Mouse (Mus musculus) skeletal muscle tissue, adult 2 months (tissue): ENCODE data around the gene Pml.

ENCODE experiments used
- DNase-seq: peaks from one replicate; pipeline ENCODE4 v3.0.0-alpha.2; 2012; ENCODE audit warnings: low read depth, low spot score

Pml gene

GRCm38 (mm10) chr9:58201861-58202549 lies 47.6 kb downstream of the Pml start:
- no peak for DNase-seq

GRCm38 (mm10) chr9:58201091-58201842 lies 48.3 kb downstream of the Pml start:
- DNase-seq = no peak

GRCm38 (mm10) chr9:58200270-58201090 lies 49.1 kb downstream of the Pml start:
- DNase-seq = no peak

- no peak for DNase-seq
Observed at GRCm38 (mm10) chr9:58199381-58200269, 50.0 kb downstream of the Pml start.

GRCm38 (mm10) chr9:58198801-58199371 lies 50.7 kb downstream of the Pml start:
- DNase-seq = no peak

- no peak for DNase-seq
Observed at GRCm38 (mm10) chr9:58197781-58198701, 51.5 kb downstream of the Pml start.

GRCm38 (mm10) chr9:58196610-58197567 lies 52.7 kb downstream of the Pml start:
- DNase-seq = no peak

- DNase-seq = no peak
Observed at GRCm38 (mm10) chr9:58196141-58196540, 53.4 kb downstream of the Pml start.

GRCm38 (mm10) chr9:58195671-58196070 lies 53.9 kb downstream of the Pml start:
- DNase-seq = no peak

- DNase-seq = no peak
Observed at GRCm38 (mm10) chr9:58194222-58194621, 55.4 kb downstream of the Pml start.

GRCm38 (mm10) chr9:58184456-58184855 lies 65.1 kb downstream of the Pml start:
- no peak for DNase-seq

GRCm38 (mm10) chr9:58179390-58179789 lies 70.2 kb downstream of the Pml start:
- DNase-seq = no peak

- DNase-seq = no peak
Observed at GRCm38 (mm10) chr9:58177165-58177564, 72.4 kb downstream of the Pml start.

GRCm38 (mm10) chr9:58175745-58176487 lies 73.7 kb downstream of the Pml start:
- DNase-seq = no peak

- DNase-seq = no peak
Observed at GRCm38 (mm10) chr9:58174818-58175251, 74.8 kb downstream of the Pml start.

GRCm38 (mm10) chr9:58172863-58173262 lies 76.7 kb downstream of the Pml start:
- DNase-seq = no peak

- no peak for DNase-seq
Observed at GRCm38 (mm10) chr9:58169426-58169825, 80.2 kb downstream of the Pml start.

- no peak for DNase-seq
Observed at GRCm38 (mm10) chr9:58168880-58169279, 80.7 kb downstream of the Pml start.
